Mouse (Mus musculus) neural tube, embryonic 11.5 days (tissue): ENCODE measurements around the gene Lamtor3. TPM values are rescaled to one million over a fixed set of nuclear protein-coding genes. Genes with fewer than 3 reads are reported as not detected.
"Not testable (repeated sequence)": the region's sequence is repeated elsewhere in the genome, so short reads cannot be mapped to it uniquely, and the experiment has no call there.

ENCODE experiments used
- ATAC-seq: fragments of 200-750 bp; cut with Nextera tagmentation; 2 replicates; pipeline ENCODE4 v1.8.0; 2017; ENCODE audit warnings: moderate number of reproducible peaks, mild to moderate bottlenecking, moderate TSS enrichment, moderate library complexity; ENCODE audit not compliant: insufficient read depth, low FRiP score, low TSS enrichment
- DNase-seq: peaks from one replicate; pipeline ENCODE4 v3.0.0-alpha.2; 2015; ENCODE audit warnings: low spot score
- H3K27ac ChIP-seq: fragments of 300-500 bp; sonication (generic); 2 replicates; pipeline ENCODE4 v1.5.1; 2014; ENCODE audit warnings: low read depth, mild to moderate bottlenecking, low read length
- H3K27me3 ChIP-seq: fragments of 300-500 bp; sonication (generic); 2 replicates; pipeline ENCODE4 v1.6.1; 2014; ENCODE audit warnings: mild to moderate bottlenecking, low read length, mixed read lengths; ENCODE audit not compliant: control insufficient read depth, insufficient read depth
- H3K36me3 ChIP-seq: fragments of 300-500 bp; sonication (generic); 2 replicates; pipeline ENCODE4 v1.6.1; 2014; ENCODE audit warnings: mild to moderate bottlenecking, low read length, moderate library complexity, mixed read lengths; ENCODE audit not compliant: control insufficient read depth, insufficient read depth
- H3K4me1 ChIP-seq: fragments of 300-500 bp; sonication (generic); 2 replicates; pipeline ENCODE4 v1.6.1; 2014; ENCODE audit warnings: low read length, mixed read lengths; ENCODE audit not compliant: control insufficient read depth, insufficient read depth
- H3K4me2 ChIP-seq: fragments of 300-500 bp; sonication (generic); 2 replicates; pipeline ENCODE4 v1.6.1; 2014; ENCODE audit warnings: low read depth, mild to moderate bottlenecking, moderate library complexity
- H3K4me3 ChIP-seq: fragments of 300-500 bp; sonication (generic); 2 replicates; pipeline ENCODE4 v1.5.1; 2014; ENCODE audit warnings: low read depth, low read length
- H3K9ac ChIP-seq: fragments of 300-500 bp; sonication (generic); 2 replicates; pipeline ENCODE4 v1.6.1; 2014; ENCODE audit warnings: mild to moderate bottlenecking, low read length
- H3K9me3 ChIP-seq: fragments of 300-500 bp; sonication (generic); 2 replicates; pipeline ENCODE4 v1.6.1; 2016; ENCODE audit warnings: low read length; ENCODE audit not compliant: control insufficient read depth
- WGBS: fragments of 180-500 bp; shearing (Covaris S2); extraction: QIAGEN DNeasy Blood & Tissue Kit; methylation state at CpG from one replicate; pipeline ENCODE4 v1.1.7; 2014; 5-methylcytosine and 5-hydroxymethylcytosine counted together
- polyA plus RNA-seq: library from polyadenylated mRNA; unstranded; fragments of >200 nt; fragmentation: Nextera tagmentation; extraction: Ambion mirVana; gene quantifications from 2 replicates; pipeline ENCODE4 v1.2.1, GENCODE M21; 2014

Lamtor3 gene
- polyA plus RNA-seq, 1 experiment from 2014 or later: 94.8 TPM

DNA sequence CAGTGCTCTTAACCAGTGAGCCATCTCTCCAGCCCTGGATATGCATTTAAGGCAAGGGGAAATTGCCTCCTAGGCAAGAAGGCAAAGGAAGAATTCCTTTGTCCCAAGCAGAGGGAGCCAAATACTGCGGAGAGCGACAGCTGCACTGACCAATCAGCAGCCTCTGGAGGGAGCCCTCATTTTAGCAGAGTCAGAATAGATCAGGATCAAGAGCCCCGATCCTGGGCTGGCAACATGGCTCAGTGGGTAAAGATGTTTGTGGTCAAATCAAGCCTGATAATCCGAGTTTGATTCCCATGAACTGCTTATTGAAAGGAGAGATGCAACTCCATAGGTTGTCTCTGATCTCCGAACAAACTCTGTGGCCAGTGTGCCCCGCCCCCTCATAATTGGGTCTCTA is 20.3 kb downstream of the Lamtor3 start:
- ATAC-seq (no peak), DNase-seq (peak; percentile 47)
- no peaks in the 10 kb centered on the region for H3K36me3 ChIP-seq
- H3K4me2 ChIP-seq: no peak overlapping the region
- no peak overlapping the region for H3K27ac ChIP-seq
- no peak overlapping the region for H3K4me3 ChIP-seq
- peaks cover 3% of the 10 kb centered on the region; the same call in 1 of the 2 replicates for H3K4me1 ChIP-seq
- H3K9me3 ChIP-seq: no peaks in the 10 kb centered on the region
- WGBS: 52% methylated on average over 6 of the region's 6 CpGs
- H3K27me3 ChIP-seq: no peaks in the 10 kb centered on the region
- H3K9ac ChIP-seq: no peak overlapping the region

DNA sequence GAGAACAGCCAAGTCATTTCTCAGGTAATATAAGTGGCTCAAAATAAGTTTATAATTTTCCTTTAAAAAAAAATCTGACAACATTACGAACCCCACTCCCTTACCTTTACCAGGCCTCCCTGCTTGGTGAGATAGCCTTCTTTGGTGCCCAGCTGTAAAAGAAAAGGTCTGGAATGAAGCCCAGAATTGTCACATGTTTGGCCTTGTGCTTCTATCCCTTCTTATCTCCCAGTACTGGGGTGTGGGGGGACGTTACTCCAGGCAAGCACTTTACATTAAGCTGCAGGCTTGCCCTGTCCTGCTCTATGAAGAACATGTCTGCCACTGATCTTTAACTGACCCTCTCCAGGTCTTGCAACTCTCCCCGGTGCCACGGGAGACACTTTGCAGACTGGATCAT is 22.5 kb downstream of the Lamtor3 start:
- no peak for ATAC-seq
- WGBS: 88% methylated on average over 4 of the region's 4 CpGs
- no peak overlapping the region for H3K9ac ChIP-seq
- no peak overlapping the region for H3K27ac ChIP-seq
- no peak overlapping the region for H3K4me3 ChIP-seq
- no peaks in the 10 kb centered on the region for H3K27me3 ChIP-seq
- H3K4me1 ChIP-seq: peaks cover 1% of the 10 kb centered on the region; the same call in 1 of the 2 replicates
- no peaks in the 10 kb centered on the region for H3K36me3 ChIP-seq
- H3K9me3 ChIP-seq: no peaks in the 10 kb centered on the region
- H3K4me2 ChIP-seq: no peak overlapping the region
- no peak for DNase-seq

DNA sequence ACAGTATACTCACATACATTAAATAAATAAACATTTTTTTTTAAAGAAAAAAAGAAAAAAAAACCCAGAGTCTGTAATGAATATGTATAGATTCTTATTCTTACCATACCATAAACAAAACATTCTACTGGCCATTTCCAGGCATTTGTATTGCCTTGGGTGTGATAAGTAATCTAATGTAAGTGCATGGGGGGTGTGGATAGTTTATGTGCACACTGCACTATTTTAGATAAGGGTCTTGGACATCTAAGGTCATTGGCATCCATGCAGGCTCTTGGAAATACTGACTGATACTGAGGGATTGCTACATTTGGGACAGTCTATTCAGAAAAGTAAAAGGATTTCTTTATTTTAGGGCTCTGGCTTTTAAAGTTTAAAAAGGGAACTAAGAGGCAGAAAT is 23.2 kb downstream of the Lamtor3 start:
- H3K36me3 ChIP-seq: no peaks in the 10 kb centered on the region

DNA sequence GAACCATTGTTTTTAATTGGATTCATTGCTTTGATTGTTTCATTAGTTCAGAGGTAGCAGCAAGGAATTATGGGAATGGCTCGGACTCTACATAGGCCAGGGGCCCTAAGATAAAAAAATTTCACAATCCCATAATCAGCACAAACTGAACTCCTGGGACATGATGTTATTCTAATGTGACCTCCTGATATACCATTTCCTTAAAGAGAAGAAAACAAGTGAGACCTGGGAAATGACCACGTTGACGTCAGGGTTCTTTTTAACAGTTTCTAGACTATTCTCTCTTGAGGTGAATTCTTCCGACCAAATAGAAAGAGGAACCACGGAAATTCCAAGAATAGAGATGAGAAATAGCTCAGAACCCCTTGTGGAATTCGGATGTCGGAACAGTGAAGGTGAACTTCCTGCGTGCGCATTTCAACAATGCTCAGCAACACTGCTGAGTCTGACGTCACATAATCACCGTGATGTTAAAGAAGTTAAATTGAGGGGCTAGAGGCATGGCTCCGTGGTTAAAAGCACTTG is 23.9 kb downstream of the Lamtor3 start:
- H3K27me3 ChIP-seq: no peaks in the 10 kb centered on the region
- no peak overlapping the region for H3K27ac ChIP-seq
- H3K9me3 ChIP-seq: no peaks in the 10 kb centered on the region
- 92% methylated on average over 12 of the region's 12 CpGs for WGBS
- no peaks in the 10 kb centered on the region for H3K4me1 ChIP-seq
- H3K36me3 ChIP-seq: no peaks in the 10 kb centered on the region
- DNase-seq: no peak
- H3K9ac ChIP-seq: no peak overlapping the region
- ATAC-seq: no peak
- H3K4me2 ChIP-seq: no peak overlapping the region
- no peak overlapping the region for H3K4me3 ChIP-seq

More for the DNA sequence above, 23.2 kb downstream of the Lamtor3 start:
- Histone ChIP-seq H3K4me1 (no peaks in the 10 kb centered on the region), H3K9ac (no peak overlapping the region), H3K27me3 (no peaks in the 10 kb centered on the region), H3K4me3 (no peak overlapping the region), H3K4me2 (no peak overlapping the region), H3K27ac (no peak overlapping the region), H3K9me3 (no peaks in the 10 kb centered on the region)
- ATAC-seq (no peak), DNase-seq (no peak)

DNA sequence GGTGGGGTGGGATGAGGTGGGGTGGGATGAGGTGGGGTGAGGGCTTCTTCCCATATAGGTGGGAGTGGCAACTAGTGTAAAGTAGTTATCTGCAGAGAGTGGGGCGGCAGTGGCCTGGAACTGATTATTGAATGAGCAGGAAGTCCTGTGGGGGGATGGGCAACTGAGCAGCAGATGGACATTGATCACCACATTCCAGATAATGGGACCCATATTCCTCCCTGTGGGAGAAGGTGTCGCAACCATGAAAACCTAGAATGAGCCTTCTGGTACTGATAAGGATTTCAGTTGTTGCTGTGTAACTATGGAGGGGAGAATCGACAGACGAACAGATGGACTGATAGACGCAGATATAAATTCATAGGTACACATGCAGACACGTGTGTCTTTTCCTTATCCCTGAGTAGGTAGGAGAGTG is 25.4 kb downstream of the Lamtor3 start:
- WGBS: 81% methylated on average over 6 of the region's 6 CpGs
- H3K36me3 ChIP-seq: no peaks in the 10 kb centered on the region
- H3K27me3 ChIP-seq: no peaks in the 10 kb centered on the region
- H3K4me2 ChIP-seq: no peak overlapping the region
- no peaks in the 10 kb centered on the region for H3K4me1 ChIP-seq
- no peak for ATAC-seq
- H3K9ac ChIP-seq: no peak overlapping the region
- no peak for DNase-seq
- H3K9me3 ChIP-seq: no peaks in the 10 kb centered on the region
- H3K27ac ChIP-seq: no peak overlapping the region
- H3K4me3 ChIP-seq: no peak overlapping the region

DNA sequence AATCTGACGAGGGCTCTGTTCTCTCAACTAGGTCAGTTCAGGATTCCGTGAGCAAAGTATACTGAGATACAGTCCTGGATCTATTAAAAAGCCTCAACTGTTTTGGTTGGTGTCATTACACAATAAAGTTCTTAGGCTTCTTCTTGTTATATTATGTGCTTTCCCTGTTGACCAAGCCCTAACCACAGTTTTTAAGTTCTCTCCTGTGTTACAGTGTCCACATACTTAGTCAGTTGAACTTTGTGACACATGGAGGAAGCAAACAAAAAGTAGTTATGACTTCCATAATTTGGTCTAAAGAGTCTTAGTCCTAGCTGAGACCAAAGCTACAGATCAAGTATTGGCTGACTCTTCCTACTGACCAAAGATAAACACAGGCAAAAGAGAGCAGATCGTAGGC is 28.5 kb downstream of the Lamtor3 start:
- no peak overlapping the region for H3K4me2 ChIP-seq
- DNase-seq (no peak), ATAC-seq (no peak)
- H3K9ac ChIP-seq: no peak overlapping the region
- H3K27me3 ChIP-seq: no peaks in the 10 kb centered on the region
- H3K36me3 ChIP-seq: no peaks in the 10 kb centered on the region
- 93% methylated on average over 3 of the region's 3 CpGs for WGBS
- no peaks in the 10 kb centered on the region for H3K4me1 ChIP-seq
- H3K27ac ChIP-seq: no peak overlapping the region
- H3K4me3 ChIP-seq: no peak overlapping the region
- no peaks in the 10 kb centered on the region for H3K9me3 ChIP-seq

DNA sequence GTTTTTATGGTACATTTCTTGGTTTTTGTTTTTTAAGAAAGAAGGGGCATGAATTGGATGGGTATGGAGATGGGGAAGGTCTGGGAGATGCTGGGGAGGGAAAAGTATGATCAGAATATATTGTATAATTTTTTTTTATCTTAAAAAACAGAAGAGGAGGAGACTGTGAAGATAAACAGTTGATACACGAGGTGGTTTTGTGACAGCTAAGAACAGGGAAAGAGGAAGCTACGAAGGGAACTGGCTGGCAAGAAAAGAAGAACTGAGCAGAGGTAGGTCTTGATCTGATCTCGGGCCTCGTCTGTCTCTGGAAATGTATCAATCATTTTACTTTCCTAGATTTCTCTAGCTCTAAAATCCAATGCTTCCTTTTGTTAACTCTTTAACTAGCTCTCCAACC is 29.2 kb downstream of the Lamtor3 start:
- Histone ChIP-seq H3K9ac (no peak overlapping the region), H3K4me1 (no peaks in the 10 kb centered on the region), H3K27me3 (no peaks in the 10 kb centered on the region), H3K4me2 (no peak overlapping the region), H3K27ac (no peak overlapping the region), H3K9me3 (no peaks in the 10 kb centered on the region), H3K36me3 (no peaks in the 10 kb centered on the region), H3K4me3 (no peak overlapping the region)
- no peak for DNase-seq
- ATAC-seq: no peak
- 91% methylated on average over 4 of the region's 4 CpGs for WGBS

DNA sequence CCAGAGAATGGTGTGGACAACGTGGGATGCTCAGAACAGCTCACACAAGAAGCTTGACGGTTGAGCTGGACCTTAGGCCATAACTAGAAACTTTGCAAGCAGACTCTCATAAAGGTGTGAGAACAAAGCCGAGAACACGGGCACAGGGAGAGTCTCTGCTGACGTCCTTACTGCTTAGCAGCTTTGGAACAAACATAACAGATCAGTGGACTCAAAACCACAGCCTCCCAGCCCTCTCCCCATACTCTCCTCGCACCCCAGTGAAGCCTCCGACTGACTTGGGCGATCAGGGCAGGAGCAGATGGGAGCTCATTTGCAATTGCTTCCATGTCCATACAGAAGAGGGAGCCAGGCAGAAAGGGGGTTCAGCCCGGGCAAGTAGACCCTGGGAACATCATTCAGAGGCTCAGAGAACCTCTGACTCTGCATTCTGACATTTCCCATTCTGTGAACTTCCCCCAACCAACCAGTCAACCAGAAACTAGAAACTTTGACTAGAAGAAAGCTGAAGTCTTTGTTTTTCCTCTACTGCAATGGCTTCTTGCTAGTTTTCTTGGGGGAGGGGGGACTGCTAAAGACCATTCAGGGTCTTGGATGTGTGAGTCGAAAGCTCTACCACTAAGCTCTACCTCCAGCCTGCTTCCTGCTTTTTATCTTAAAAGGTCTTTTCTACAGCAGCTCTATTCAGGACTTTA is 32.0 kb downstream of the Lamtor3 start:
- no peaks in the 10 kb centered on the region for H3K9me3 ChIP-seq
- no peak overlapping the region for H3K27ac ChIP-seq
- H3K4me1 ChIP-seq: no peaks in the 10 kb centered on the region
- no peak overlapping the region for H3K4me2 ChIP-seq
- no peak overlapping the region for H3K4me3 ChIP-seq
- WGBS: 82% methylated on average over 10 of the region's 10 CpGs
- H3K27me3 ChIP-seq: no peaks in the 10 kb centered on the region
- H3K9ac ChIP-seq: no peak overlapping the region
- ATAC-seq: no peak
- DNase-seq: no peak
- no peaks in the 10 kb centered on the region for H3K36me3 ChIP-seq

DNA sequence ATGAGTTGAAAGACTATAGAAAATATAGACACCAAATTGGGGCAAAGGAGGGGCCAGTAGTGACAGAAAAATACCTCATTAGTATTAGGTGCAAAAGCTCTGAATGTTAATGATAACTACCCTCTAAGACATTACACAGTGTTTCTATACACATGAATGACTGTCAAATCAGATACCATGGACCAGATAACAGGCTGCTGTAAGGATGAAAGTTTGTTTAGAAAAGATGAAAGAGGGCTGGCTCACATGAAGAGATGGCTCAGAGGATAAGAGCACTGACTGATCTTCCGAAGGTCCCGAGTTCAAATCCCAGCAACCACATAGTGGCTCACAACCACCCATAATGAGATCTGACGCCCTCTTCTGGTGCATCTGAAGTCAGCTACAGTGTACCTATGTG is 33.0 kb downstream of the Lamtor3 start:
- not testable (repeated sequence) for H3K9ac ChIP-seq, H3K4me2 ChIP-seq, ATAC-seq, H3K4me3 ChIP-seq, H3K4me1 ChIP-seq, H3K27me3 ChIP-seq, DNase-seq, H3K9me3 ChIP-seq, H3K27ac ChIP-seq, H3K36me3 ChIP-seq
- 97% methylated on average over 3 of the region's 3 CpGs for WGBS
